Mouse (Mus musculus): ENCODE results near the gene Gm28048. TPM values are rescaled to one million over a fixed set of nuclear protein-coding genes. Genes with fewer than 3 reads are reported as not detected.

Gene Gm28048
- polyA plus RNA-seq, 1 experiment from 2014 or later = 34.8 TPM

- no peak overlapping the region for H3K4me3 ChIP-seq (replicated peaks; ENCODE audit: low read depth, low read length)
- WGBS = 77% methylated on average over 6 of the region's 6 CpGs
- H3K4me2 ChIP-seq (ENCODE audit: low read length) = no peak overlapping the region
Measured at GRCm38 (mm10) chr11:22982846-22983245, 956 bp upstream of the Gm28048 start.

DNA sequence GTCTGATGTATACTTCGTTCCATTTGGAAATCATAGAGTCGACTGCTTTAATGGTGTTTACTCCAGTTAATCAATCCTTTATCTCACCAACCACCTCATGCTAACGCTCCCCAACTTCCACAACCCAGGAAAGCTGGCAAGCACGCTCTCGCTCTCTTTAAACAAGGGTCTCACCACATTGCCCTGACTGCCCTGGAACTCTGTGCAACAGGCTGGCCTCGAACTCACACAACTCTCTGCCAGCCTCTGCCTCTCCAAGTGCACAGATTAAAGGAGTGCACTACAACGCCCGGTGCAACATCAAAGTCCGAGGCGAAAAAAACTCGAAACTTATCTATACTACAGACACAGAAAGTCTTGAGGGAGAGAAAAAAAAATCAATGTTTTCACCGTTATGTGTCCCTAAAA lies 343 bp downstream of the Gm28048 start:
- WGBS = 1% methylated on average over 12 of the region's 12 CpGs
- Histone ChIP-seq H3K9me3 (replicated peaks; ENCODE audit: low read length) (no peaks in the 10 kb centered on the region), H3K4me3 (replicated peaks; ENCODE audit: low read depth, low read length) (peak overlapping the region; percentile 72), H3K9ac (ENCODE audit: low read depth, low read length) (peak overlapping the region; percentile 81), H3K36me3 (ENCODE audit: insufficient read depth, low read length) (no peaks in the 10 kb centered on the region), H3K27me3 (ENCODE audit: insufficient read depth, low read length) (no peaks in the 10 kb centered on the region), H3K4me1 (replicated peaks; ENCODE audit: insufficient read depth, low read length) (peaks cover 8% of the 10 kb centered on the region; the same call in 1 of the 2 replicates), H3K4me2 (ENCODE audit: low read length) (peak overlapping the region; percentile 75), H3K27ac (peak overlapping the region; percentile 97)
- no peak for DNase-seq (ENCODE audit: low spot score)
- ATAC-seq (replicated peaks; ENCODE audit: low FRiP score, low read depth) = peak; percentile 42
- no peak for TF ChIP-seq CTCF (IDR thresholded peaks at IDR 0.05; ENCODE audit: low read depth)

More at GRCm38 (mm10) chr11:22982846-22983245, 956 bp upstream of the Gm28048 start:
- no peak for TF ChIP-seq CTCF (IDR thresholded peaks at IDR 0.05; ENCODE audit: low read depth)
- Histone ChIP-seq H3K4me1 (replicated peaks; ENCODE audit: insufficient read depth, low read length) (peaks cover 8% of the 10 kb centered on the region; the same call in 1 of the 2 replicates), H3K27ac (no peak overlapping the region), H3K9ac (ENCODE audit: low read depth, low read length) (no peak overlapping the region), H3K36me3 (ENCODE audit: insufficient read depth, low read length) (no peaks in the 10 kb centered on the region), H3K9me3 (replicated peaks; ENCODE audit: low read length) (no peaks in the 10 kb centered on the region), H3K27me3 (ENCODE audit: insufficient read depth, low read length) (no peaks in the 10 kb centered on the region)
- DNase-seq (ENCODE audit: low spot score) = no peak
- no peak for ATAC-seq (replicated peaks; ENCODE audit: low FRiP score, low read depth)

DNA sequence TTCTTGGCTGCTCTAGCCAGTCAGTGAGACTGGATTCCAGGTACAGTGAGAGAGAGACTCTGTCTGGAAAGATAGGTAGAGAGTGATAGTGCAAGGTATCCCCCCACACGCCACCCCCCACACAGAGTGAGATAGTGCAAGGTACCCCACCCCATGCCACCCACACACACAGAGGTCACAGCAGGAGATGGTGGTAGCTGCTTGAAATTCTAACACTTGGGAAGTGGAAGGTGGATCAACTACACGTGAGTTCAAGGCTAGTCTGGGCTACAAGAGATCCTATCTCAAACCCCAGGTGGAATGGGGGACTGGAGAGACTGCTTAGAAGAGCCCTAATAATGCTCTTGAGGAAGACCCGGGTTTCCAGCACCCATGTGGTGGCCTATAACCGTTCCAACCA lies 849 bp downstream of the Gm28048 start:
- WGBS = 32% methylated on average over 4 of the region's 4 CpGs
- Histone ChIP-seq H3K4me3 (replicated peaks; ENCODE audit: low read depth, low read length) (peak overlapping the region; percentile 72), H3K9me3 (replicated peaks; ENCODE audit: low read length) (no peaks in the 10 kb centered on the region), H3K9ac (ENCODE audit: low read depth, low read length) (peak overlapping the region; percentile 81; the same call in 1 of the 2 replicates), H3K27ac (peak overlapping the region; percentile 97; the same call in 1 of the 2 replicates), H3K4me2 (ENCODE audit: low read length) (peak overlapping the region; percentile 75), H3K36me3 (ENCODE audit: insufficient read depth, low read length) (no peaks in the 10 kb centered on the region; the same call in 1 of the 2 replicates), H3K4me1 (replicated peaks; ENCODE audit: insufficient read depth, low read length) (peaks cover 8% of the 10 kb centered on the region; the same call in 1 of the 2 replicates), H3K27me3 (ENCODE audit: insufficient read depth, low read length) (no peaks in the 10 kb centered on the region)
- DNase-seq (ENCODE audit: low spot score) (no peak), ATAC-seq (replicated peaks; ENCODE audit: low FRiP score, low read depth) (no peak)
- TF ChIP-seq CTCF (IDR thresholded peaks at IDR 0.05; ENCODE audit: low read depth) = no peak

- no peak overlapping the region for H3K4me2 ChIP-seq (ENCODE audit: low read length)
- no peak overlapping the region for H3K4me3 ChIP-seq (replicated peaks; ENCODE audit: low read depth, low read length)
- TF ChIP-seq CTCF (IDR thresholded peaks at IDR 0.05; ENCODE audit: low read depth) = no peak
- H3K27me3 ChIP-seq (ENCODE audit: insufficient read depth, low read length) = no peaks in the 10 kb centered on the region
- no peaks in the 10 kb centered on the region; the same call in 1 of the 2 replicates for H3K36me3 ChIP-seq (ENCODE audit: insufficient read depth, low read length)
- ATAC-seq (replicated peaks; ENCODE audit: low FRiP score, low read depth) (no peak), DNase-seq (ENCODE audit: low spot score) (no peak)
- peaks cover 8% of the 10 kb centered on the region; the same call in 1 of the 2 replicates for H3K4me1 ChIP-seq (replicated peaks; ENCODE audit: insufficient read depth, low read length)
- 88% methylated on average over 1 of the region's 1 CpGs for WGBS
- no peak overlapping the region for H3K9ac ChIP-seq (ENCODE audit: low read depth, low read length)
- H3K9me3 ChIP-seq (replicated peaks; ENCODE audit: low read length) = no peaks in the 10 kb centered on the region
- H3K27ac ChIP-seq = no peak overlapping the region
Measured at GRCm38 (mm10) chr11:22979221-22979620, 2.7 kb downstream of the Gm28048 start.

- H3K9me3 ChIP-seq (replicated peaks; ENCODE audit: low read length) = no peaks in the 10 kb centered on the region
- no peaks in the 10 kb centered on the region for H3K27me3 ChIP-seq (ENCODE audit: insufficient read depth, low read length)
- H3K36me3 ChIP-seq (ENCODE audit: insufficient read depth, low read length) = no peaks in the 10 kb centered on the region; the same call in 1 of the 2 replicates
- H3K4me1 ChIP-seq (replicated peaks; ENCODE audit: insufficient read depth, low read length) = peaks cover 8% of the 10 kb centered on the region; the same call in 1 of the 2 replicates
- H3K27ac ChIP-seq = no peak overlapping the region
- ATAC-seq (replicated peaks; ENCODE audit: low FRiP score, low read depth) (no peak), DNase-seq (ENCODE audit: low spot score) (no peak)
- H3K4me2 ChIP-seq (ENCODE audit: low read length) = no peak overlapping the region
- no peak for TF ChIP-seq CTCF (IDR thresholded peaks at IDR 0.05; ENCODE audit: low read depth)
- WGBS = 38% methylated on average over 1 of the region's 1 CpGs
- H3K4me3 ChIP-seq (replicated peaks; ENCODE audit: low read depth, low read length) = no peak overlapping the region
- no peak overlapping the region for H3K9ac ChIP-seq (ENCODE audit: low read depth, low read length)
Measured at GRCm38 (mm10) chr11:22978711-22979110, 3.2 kb downstream of the Gm28048 start.

- Histone ChIP-seq H3K9me3 (replicated peaks; ENCODE audit: low read length) (no peaks in the 10 kb centered on the region), H3K27me3 (ENCODE audit: insufficient read depth, low read length) (no peaks in the 10 kb centered on the region), H3K36me3 (ENCODE audit: insufficient read depth, low read length) (no peaks in the 10 kb centered on the region; the same call in 1 of the 2 replicates), H3K4me1 (replicated peaks; ENCODE audit: insufficient read depth, low read length) (peaks cover 8% of the 10 kb centered on the region; the same call in 1 of the 2 replicates), H3K9ac (ENCODE audit: low read depth, low read length) (no peak overlapping the region), H3K4me3 (replicated peaks; ENCODE audit: low read depth, low read length) (no peak overlapping the region), H3K27ac (no peak overlapping the region), H3K4me2 (ENCODE audit: low read length) (no peak overlapping the region)
- TF ChIP-seq CTCF (IDR thresholded peaks at IDR 0.05; ENCODE audit: low read depth) = no peak
- DNase-seq (ENCODE audit: low spot score) (no peak), ATAC-seq (replicated peaks; ENCODE audit: low FRiP score, low read depth) (no peak)
- WGBS = 89% methylated on average over 3 of the region's 3 CpGs
Measured at GRCm38 (mm10) chr11:22978215-22978614, 3.7 kb downstream of the Gm28048 start.
